Mouse (Mus musculus) intestine, postnatal 0 days (tissue): ENCODE measurements around the gene Cdx2. TPM values are rescaled to one million over a fixed set of nuclear protein-coding genes. Genes with fewer than 3 reads are reported as not detected.

Experiments used
- ATAC-seq: fragments of 200-750 bp; cut with Nextera tagmentation; 2 replicates; pipeline ENCODE4 v1.8.0; 2017; ENCODE audit warnings: mild to moderate bottlenecking, moderate TSS enrichment, moderate library complexity
- H3K27ac ChIP-seq: fragments of 300-500 bp; sonication (generic); 2 replicates; pipeline ENCODE4 v1.5.1; 2014; ENCODE audit warnings: mild to moderate bottlenecking, low read depth, low read length, moderate library complexity
- H3K27me3 ChIP-seq: fragments of 300-500 bp; sonication (generic); replicated peaks from 2 replicates; pipeline ENCODE4 v1.6.1; 2014; ENCODE audit warnings: low read length, mixed read lengths; ENCODE audit not compliant: control insufficient read depth, insufficient read depth
- H3K36me3 ChIP-seq: fragments of 300-500 bp; sonication (generic); 2 replicates; pipeline ENCODE4 v1.6.1; 2014; ENCODE audit warnings: mild to moderate bottlenecking, moderate library complexity; ENCODE audit not compliant: control insufficient read depth, insufficient read depth
- H3K4me1 ChIP-seq: fragments of 300-500 bp; sonication (generic); replicated peaks from 2 replicates; pipeline ENCODE4 v1.6.1; 2014; ENCODE audit warnings: antibody characterized with exemption, low read length, mixed read lengths; ENCODE audit not compliant: control insufficient read depth, insufficient read depth
- H3K4me2 ChIP-seq: fragments of 300-500 bp; sonication (generic); replicated peaks from 2 replicates; pipeline ENCODE4 v1.6.1; 2014; ENCODE audit warnings: low read depth, mild to moderate bottlenecking, moderate library complexity
- H3K4me3 ChIP-seq: fragments of 300-500 bp; sonication (generic); 2 replicates; pipeline ENCODE4 v1.5.1; 2014; ENCODE audit warnings: low read depth, low read length
- H3K9ac ChIP-seq: fragments of 300-500 bp; sonication (generic); 2 replicates; pipeline ENCODE4 v1.6.1; 2014; ENCODE audit warnings: mild to moderate bottlenecking, low read depth, low read length
- H3K9me3 ChIP-seq: fragments of 300-500 bp; sonication (generic); 2 replicates; pipeline ENCODE4 v1.6.1; 2016; ENCODE audit warnings: mixed run types; ENCODE audit not compliant: control insufficient read depth
- CTCF ChIP-seq: sonication (generic); IDR thresholded peaks from 2 replicates; pipeline ENCODE4 v1.5.1; 2016; ENCODE audit warnings: low read depth, mild to moderate bottlenecking, control low read depth, antibody characterized with exemption, moderate library complexity
- WGBS: fragments of 180-500 bp; shearing (Covaris S2); extraction: QIAGEN DNeasy Blood & Tissue Kit; methylation state at CpG from one replicate; pipeline ENCODE4 v1.1.7; 2014; 5-methylcytosine and 5-hydroxymethylcytosine counted together
- polyA plus RNA-seq: library from polyadenylated mRNA; unstranded; fragments of >200 nt; fragmentation: Nextera tagmentation; extraction: Ambion mirVana; gene quantifications from 2 replicates; pipeline ENCODE4 v1.2.1, GENCODE M21; 2015

Cdx2 gene
- 35.0 and 38.9 TPM in 2 replicates for polyA plus RNA-seq

DNA sequence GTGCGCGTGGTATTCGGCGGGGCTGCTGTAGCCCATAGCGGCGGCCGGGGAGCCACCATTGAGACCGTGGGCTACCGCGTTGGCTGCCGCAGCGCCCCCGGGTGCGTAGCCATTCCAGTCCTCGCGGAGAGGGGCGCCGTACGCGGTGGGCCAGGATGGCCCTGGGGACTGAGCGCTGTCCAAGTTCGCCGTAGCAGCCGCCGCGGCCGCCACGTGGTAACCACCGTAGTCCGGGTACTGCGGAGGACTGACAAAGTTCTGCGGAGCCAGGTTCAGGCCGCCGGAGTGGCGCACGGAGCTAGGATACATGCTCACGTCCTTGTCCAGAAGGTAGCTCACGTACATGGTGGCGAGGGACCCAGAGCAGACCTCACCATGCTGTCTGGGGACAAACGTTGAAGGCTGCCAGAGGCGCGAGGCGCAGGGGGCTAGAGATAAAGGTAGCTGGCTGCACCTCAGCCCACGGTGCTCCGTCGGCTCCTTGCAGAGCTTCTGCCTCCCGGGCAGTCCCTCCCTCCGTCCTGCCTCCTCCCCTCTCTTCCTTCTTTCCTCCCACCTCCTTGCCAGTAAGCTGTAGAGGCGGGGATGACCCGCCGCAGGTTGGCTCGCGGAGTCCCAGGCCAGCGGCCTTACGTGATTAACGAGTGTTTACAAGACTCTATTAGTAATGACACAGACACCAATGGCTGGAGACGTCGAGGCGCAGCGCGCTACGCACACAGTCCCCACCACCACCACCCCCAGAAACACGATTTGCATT is at the start of gene Cdx2:
Cdx2 (minus strand) TSS at position 633 of the 760 bp plus-strand sequence.
- ATAC-seq = peak; percentile 93
- H3K36me3 ChIP-seq = 0 out of 2 replicates have a peak, but pooled peaks cover under 1% of the 10 kb centered on the region
- no peak; the same call in 1 of the 2 replicates for TF ChIP-seq CTCF
- WGBS = under 1% methylated on average over 62 of the region's 63 CpGs
- no peaks in the 10 kb centered on the region for H3K4me1 ChIP-seq
- H3K9me3 ChIP-seq = no peaks in the 10 kb centered on the region
- peaks cover 19% of the 10 kb centered on the region; the same call in 1 of the 2 replicates for H3K27me3 ChIP-seq
- peak within 1 kb of the TSS; percentile 90 for H3K27ac ChIP-seq
- H3K4me2 ChIP-seq = peak within 1 kb of the TSS; percentile 69
- H3K9ac ChIP-seq = peak within 1 kb of the TSS; percentile 94
- peak within 1 kb of the TSS; percentile 74 for H3K4me3 ChIP-seq

GRCm38 (mm10) chr5:147356260-147357055 is 49.4 kb upstream of the Cdx2 start:
- Histone ChIP-seq H3K9me3 (no peaks in the 10 kb centered on the region), H3K9ac (no peak overlapping the region), H3K4me3 (no peak overlapping the region), H3K4me2 (no peak overlapping the region), H3K27ac (no peak overlapping the region), H3K27me3 (no peaks in the 10 kb centered on the region), H3K4me1 (no peaks in the 10 kb centered on the region), H3K36me3 (no peaks in the 10 kb centered on the region)
- no peak for ATAC-seq
- 92% methylated on average over 13 of the region's 13 CpGs for WGBS
- TF ChIP-seq CTCF = no peak

DNA sequence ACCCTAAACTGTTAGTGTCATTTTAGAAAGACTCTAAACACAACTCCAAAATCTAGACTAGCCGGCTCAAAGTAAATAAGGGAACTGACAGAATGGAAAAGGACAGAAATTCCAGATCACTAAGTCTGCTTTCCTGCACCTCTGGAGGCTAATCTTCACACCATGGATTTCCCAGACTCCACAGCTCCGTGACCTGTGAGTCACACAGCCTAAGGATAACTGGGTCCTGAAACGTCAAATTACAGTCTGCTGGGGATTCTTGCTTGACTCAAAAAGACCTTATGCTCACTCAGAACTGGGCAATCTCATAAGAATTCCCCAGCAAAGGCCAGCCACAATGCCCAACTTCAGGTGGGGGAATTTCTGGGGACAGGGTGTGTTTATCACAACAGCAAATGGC is 48.7 kb upstream of the Cdx2 start:
- no peak overlapping the region for H3K4me3 ChIP-seq
- H3K4me1 ChIP-seq = no peaks in the 10 kb centered on the region
- no peak overlapping the region for H3K27ac ChIP-seq
- H3K36me3 ChIP-seq = no peaks in the 10 kb centered on the region
- TF ChIP-seq CTCF = no peak
- ATAC-seq = no peak
- H3K9me3 ChIP-seq = no peaks in the 10 kb centered on the region
- H3K27me3 ChIP-seq = no peaks in the 10 kb centered on the region
- WGBS = 48% methylated on average over 3 of the region's 3 CpGs
- H3K4me2 ChIP-seq = no peak overlapping the region
- no peak overlapping the region for H3K9ac ChIP-seq

GRCm38 (mm10) chr5:147354985-147355384 is 47.9 kb upstream of the Cdx2 start:
- Histone ChIP-seq H3K27me3 (no peaks in the 10 kb centered on the region), H3K9me3 (no peaks in the 10 kb centered on the region), H3K36me3 (no peaks in the 10 kb centered on the region), H3K27ac (no peak overlapping the region), H3K9ac (no peak overlapping the region), H3K4me2 (no peak overlapping the region), H3K4me3 (no peak overlapping the region), H3K4me1 (no peaks in the 10 kb centered on the region)
- WGBS = 75% methylated on average over 8 of the region's 8 CpGs
- TF ChIP-seq CTCF = no peak
- ATAC-seq = no peak

- Histone ChIP-seq H3K36me3 (no peaks in the 10 kb centered on the region), H3K4me3 (no peak overlapping the region), H3K4me2 (no peak overlapping the region), H3K27me3 (no peaks in the 10 kb centered on the region), H3K9me3 (no peaks in the 10 kb centered on the region), H3K4me1 (no peaks in the 10 kb centered on the region), H3K27ac (no peak overlapping the region), H3K9ac (no peak overlapping the region)
- no peak for ATAC-seq
- no peak for TF ChIP-seq CTCF
- WGBS = 67% methylated on average over 17 of the region's 17 CpGs
These were observed 47.2 kb upstream of the Cdx2 start for GRCm38 (mm10) chr5:147354161-147354780.

- Histone ChIP-seq H3K36me3 (no peaks in the 10 kb centered on the region), H3K9me3 (no peaks in the 10 kb centered on the region), H3K27me3 (no peaks in the 10 kb centered on the region), H3K9ac (no peak overlapping the region), H3K4me2 (no peak overlapping the region), H3K27ac (no peak overlapping the region), H3K4me1 (no peaks in the 10 kb centered on the region), H3K4me3 (no peak overlapping the region)
- 92% methylated on average over 8 of the region's 8 CpGs for WGBS
- TF ChIP-seq CTCF = no peak
- ATAC-seq = no peak
These were observed 44.9 kb upstream of the Cdx2 start for GRCm38 (mm10) chr5:147351931-147352330.
